Mouse (Mus musculus) limb, embryonic 12.5 days (tissue): ENCODE results near the gene Npm1. TPM values are rescaled to one million over a fixed set of nuclear protein-coding genes. Genes with fewer than 3 reads are reported as not detected.

Experiments
- ATAC-seq: fragments of 200-750 bp; cut with Nextera tagmentation; 2 replicates; pipeline ENCODE4 v1.8.0; 2017; ENCODE audit warnings: low read depth, moderate TSS enrichment; ENCODE audit not compliant: insufficient number of reproducible peaks, insufficient read depth, low FRiP score, low TSS enrichment
- H3K27ac ChIP-seq: fragments of 300-500 bp; sonication (generic); 2 replicates; pipeline ENCODE4 v1.5.1; 2016; ENCODE audit warnings: mild to moderate bottlenecking, moderate library complexity
- H3K27me3 ChIP-seq: fragments of 300-500 bp; sonication (generic); 2 replicates; pipeline ENCODE4 v1.6.1; 2016; ENCODE audit warnings: mild to moderate bottlenecking, moderate library complexity
- H3K36me3 ChIP-seq: fragments of 300-500 bp; sonication (generic); 2 replicates; pipeline ENCODE4 v1.6.1; 2016; ENCODE audit warnings: mild to moderate bottlenecking, moderate library complexity
- H3K4me1 ChIP-seq: fragments of 300-500 bp; sonication (generic); replicated peaks from 2 replicates; pipeline ENCODE4 v1.6.1; 2016
- H3K4me2 ChIP-seq: fragments of 300-500 bp; sonication (generic); 2 replicates; pipeline ENCODE4 v1.6.1; 2016; ENCODE audit warnings: mild to moderate bottlenecking, moderate library complexity
- H3K4me3 ChIP-seq: fragments of 300-500 bp; sonication (generic); replicated peaks from 2 replicates; pipeline ENCODE4 v1.5.1; 2016; ENCODE audit warnings: mild to moderate bottlenecking
- H3K9ac ChIP-seq: fragments of 300-500 bp; sonication (generic); replicated peaks from 2 replicates; pipeline ENCODE4 v1.6.1; 2016; ENCODE audit warnings: mild to moderate bottlenecking, moderate library complexity
- H3K9me3 ChIP-seq: fragments of 300-500 bp; sonication (generic); 2 replicates; pipeline ENCODE4 v1.6.1; 2016; ENCODE audit warnings: mild to moderate bottlenecking, moderate library complexity
- WGBS: fragments of 180-500 bp; shearing (Covaris S2); methylation state at CpG from one replicate; pipeline ENCODE4 v1.1.7; 2016; 5-methylcytosine and 5-hydroxymethylcytosine counted together
- polyA plus RNA-seq: library from polyadenylated mRNA; unstranded; fragments of >200 nt; fragmentation: Nextera tagmentation; extraction: Ambion mirVana; gene quantifications from 2 replicates; pipeline ENCODE4 v1.2.1, GENCODE M21; 2016

Npm1 gene
- polyA plus RNA-seq, 1 experiment from 2014 or later: 1,112 TPM

- Histone ChIP-seq H3K27ac (no peak overlapping the region), H3K4me1 (peaks cover 21% of the 10 kb centered on the region), H3K9ac (no peak overlapping the region), H3K27me3 (peaks cover 4% of the 10 kb centered on the region), H3K4me2 (no peak overlapping the region), H3K4me3 (no peak overlapping the region), H3K9me3 (no peaks in the 10 kb centered on the region), H3K36me3 (peaks cover 14% of the 10 kb centered on the region; the same call in 1 of the 2 replicates)
- ATAC-seq: no peak
- 84% methylated on average over 7 of the region's 7 CpGs for WGBS
Observed at GRCm38 (mm10) chr11:33119116-33119515, 43.9 kb downstream of the Npm1 start.

GRCm38 (mm10) chr11:33118480-33118879 lies 44.5 kb downstream of the Npm1 start:
- WGBS: 73% methylated on average over 6 of the region's 6 CpGs

GRCm38 (mm10) chr11:33115796-33116195 lies 47.2 kb downstream of the Npm1 start:
- Histone ChIP-seq H3K4me2 (no peak overlapping the region), H3K27me3 (no peaks in the 10 kb centered on the region), H3K9me3 (no peaks in the 10 kb centered on the region), H3K36me3 (peaks cover 10% of the 10 kb centered on the region; the same call in 1 of the 2 replicates), H3K9ac (no peak overlapping the region), H3K4me1 (peaks cover 15% of the 10 kb centered on the region), H3K27ac (no peak overlapping the region), H3K4me3 (no peak overlapping the region)
- WGBS: 93% methylated on average over 3 of the region's 3 CpGs
- ATAC-seq: no peak

More at GRCm38 (mm10) chr11:33118480-33118879, 44.5 kb downstream of the Npm1 start:
- no peak for ATAC-seq
- no peak overlapping the region for H3K27ac ChIP-seq
- no peaks in the 10 kb centered on the region for H3K9me3 ChIP-seq
- H3K4me2 ChIP-seq: no peak overlapping the region
- H3K27me3 ChIP-seq: peaks cover 4% of the 10 kb centered on the region
- H3K4me3 ChIP-seq: no peak overlapping the region
- H3K36me3 ChIP-seq: peaks cover 14% of the 10 kb centered on the region; the same call in 1 of the 2 replicates
- H3K4me1 ChIP-seq: peaks cover 18% of the 10 kb centered on the region
- no peak overlapping the region for H3K9ac ChIP-seq

DNA sequence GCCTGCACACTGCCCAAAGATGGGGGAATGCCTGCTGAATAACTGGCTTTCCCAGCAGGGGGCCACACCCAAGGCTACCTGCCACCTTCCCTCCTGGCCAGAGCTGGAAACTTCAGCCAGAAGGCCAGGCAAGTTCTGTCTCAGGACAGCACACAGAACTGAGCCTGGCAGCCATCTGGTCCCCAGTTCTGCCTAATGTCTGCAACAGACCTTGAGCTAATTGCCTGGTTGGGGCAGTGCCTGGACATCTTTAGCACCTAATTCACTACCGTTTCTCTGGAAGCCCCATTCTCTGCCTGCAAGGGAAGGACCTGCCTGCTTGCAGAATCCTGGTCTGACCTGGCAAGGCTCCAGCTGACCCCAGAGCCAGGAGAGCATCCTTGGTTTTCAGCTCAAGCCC lies 50.6 kb downstream of the Npm1 start:
- ATAC-seq: peak; percentile 52; the same call in 1 of the 2 replicates
- 10% methylated on average over 1 of the region's 1 CpGs for WGBS

DNA sequence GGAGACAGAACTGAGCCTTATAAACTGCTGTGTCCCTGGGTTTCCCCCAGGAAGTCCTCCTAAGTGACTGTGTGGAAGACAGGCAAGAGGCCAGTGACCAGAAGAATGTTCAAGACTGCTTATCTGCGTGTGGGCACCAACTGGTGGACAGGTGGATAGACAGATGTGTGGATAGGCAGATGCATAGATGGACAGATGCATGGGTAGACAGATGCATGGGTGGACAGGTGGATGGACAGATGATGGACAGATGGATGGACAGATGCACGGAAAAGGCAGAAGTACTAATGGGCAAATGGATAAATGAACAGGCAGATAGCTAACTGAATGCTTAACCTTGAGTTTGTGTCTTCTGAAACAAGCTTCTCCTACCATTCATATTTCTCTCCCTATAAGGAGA lies 52.9 kb downstream of the Npm1 start:
- H3K4me3 ChIP-seq: no peak overlapping the region
- 78% methylated on average over 2 of the region's 2 CpGs for WGBS
- H3K36me3 ChIP-seq: no peaks in the 10 kb centered on the region
- no peak for ATAC-seq
- H3K27me3 ChIP-seq: peaks cover 4% of the 10 kb centered on the region; the same call in 1 of the 2 replicates
- H3K9me3 ChIP-seq: no peaks in the 10 kb centered on the region
- H3K27ac ChIP-seq: no peak overlapping the region
- no peak overlapping the region for H3K9ac ChIP-seq
- H3K4me2 ChIP-seq: no peak overlapping the region
- H3K4me1 ChIP-seq: peaks cover 15% of the 10 kb centered on the region

More for the DNA sequence above, 50.6 kb downstream of the Npm1 start:
- no peak overlapping the region for H3K4me3 ChIP-seq
- no peaks in the 10 kb centered on the region for H3K9me3 ChIP-seq
- peak overlapping the region; percentile 19 for H3K27ac ChIP-seq
- peaks cover 15% of the 10 kb centered on the region for H3K4me1 ChIP-seq
- H3K36me3 ChIP-seq: peaks cover 4% of the 10 kb centered on the region; the same call in 1 of the 2 replicates
- H3K27me3 ChIP-seq: peaks cover 4% of the 10 kb centered on the region; the same call in 1 of the 2 replicates
- H3K4me2 ChIP-seq: no peak overlapping the region
- H3K9ac ChIP-seq: no peak overlapping the region

- Histone ChIP-seq H3K4me2 (no peak overlapping the region), H3K4me1 (peaks cover 5% of the 10 kb centered on the region), H3K4me3 (no peak overlapping the region), H3K9ac (no peak overlapping the region), H3K9me3 (no peaks in the 10 kb centered on the region), H3K36me3 (no peaks in the 10 kb centered on the region), H3K27ac (no peak overlapping the region), H3K27me3 (peaks cover 4% of the 10 kb centered on the region; the same call in 1 of the 2 replicates)
- no peak for ATAC-seq
- 25% methylated on average over 3 of the region's 3 CpGs for WGBS
Observed at GRCm38 (mm10) chr11:33107540-33107939, 55.5 kb downstream of the Npm1 start.

DNA sequence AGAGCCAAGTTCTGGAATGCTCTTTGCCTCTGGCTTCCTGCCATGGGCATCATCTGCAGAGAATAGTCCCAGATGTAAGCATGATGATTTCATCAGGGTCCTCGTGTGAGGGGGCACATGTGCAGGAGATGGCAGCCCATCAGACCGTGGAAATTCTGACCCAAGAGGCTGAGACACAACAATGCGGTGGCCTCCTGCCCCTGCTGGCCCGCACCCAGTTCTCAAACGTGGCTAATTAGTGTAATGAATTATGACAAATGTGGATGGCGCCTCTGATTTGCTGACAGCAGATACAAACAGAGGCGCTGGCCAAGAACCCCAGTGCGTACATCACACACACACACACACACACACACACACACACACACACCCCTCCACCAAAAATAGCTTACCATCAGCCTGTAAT lies 58.1 kb downstream of the Npm1 start:
- Histone ChIP-seq H3K9ac (no peak overlapping the region), H3K4me2 (no peak overlapping the region), H3K9me3 (no peaks in the 10 kb centered on the region), H3K27me3 (peaks cover 4% of the 10 kb centered on the region; the same call in 1 of the 2 replicates), H3K4me1 (peaks cover 8% of the 10 kb centered on the region), H3K4me3 (no peak overlapping the region), H3K27ac (no peak overlapping the region), H3K36me3 (no peaks in the 10 kb centered on the region)
- ATAC-seq: no peak
- WGBS: 77% methylated on average over 8 of the region's 8 CpGs

GRCm38 (mm10) chr11:33103291-33103943 lies 59.6 kb downstream of the Npm1 start:
- Histone ChIP-seq H3K9me3 (no peaks in the 10 kb centered on the region; the same call in 1 of the 2 replicates), H3K4me3 (no peak overlapping the region), H3K27me3 (peaks cover 3% of the 10 kb centered on the region; the same call in 1 of the 2 replicates), H3K4me1 (peaks cover 23% of the 10 kb centered on the region), H3K9ac (no peak overlapping the region), H3K4me2 (no peak overlapping the region), H3K36me3 (no peaks in the 10 kb centered on the region), H3K27ac (no peak overlapping the region)
- whole genome bisulfite sequencing: 90% methylated on average over 13 of the region's 13 CpGs
- ATAC-seq: no peak

Other genes with a start within 250 kb of the Npm1 start
- gene Fgf18, start 15.8 kb downstream of the Npm1 start, polyA plus RNA-seq: 18.2 and 19.0 TPM in 2 replicates
- 0.39 TPM in 1 of 2 replicates, not detected in the other for gene Tlx3, start 40.4 kb upstream of the Npm1 start, polyA plus RNA-seq
- gene Gm12117, start 113.5 kb upstream of the Npm1 start, polyA plus RNA-seq: 0.35 TPM in 1 of 2 replicates, not detected in the other